Mouse (Mus musculus) kidney, adult 2 months (tissue): Measurements from ENCODE around the gene Gsk3b. TPM values are rescaled to one million over a fixed set of nuclear protein-coding genes. Genes with fewer than 3 reads are reported as not detected.

Experiments used
- DNase-seq: peaks from one replicate; pipeline ENCODE4 v3.0.0; 2021
- H3K27ac ChIP-seq: fragments of 200-500 bp; 2 replicates; pipeline ENCODE4 v1.5.1; 2012; ENCODE audit warnings: low read depth, low read length, control low read depth, inconsistent platforms; ENCODE audit not compliant: insufficient read depth
- H3K27me3 ChIP-seq: fragments of 200-500 bp; replicated peaks from 2 replicates; pipeline ENCODE4 v1.6.1; 2012; ENCODE audit warnings: mild to moderate bottlenecking, moderate library complexity, low read length, inconsistent platforms; ENCODE audit not compliant: control insufficient read depth, insufficient read depth
- H3K36me3 ChIP-seq: fragments of 200-500 bp; 2 replicates; pipeline ENCODE4 v1.6.1; 2012; ENCODE audit warnings: mild to moderate bottlenecking, moderate library complexity, low read length, inconsistent platforms; ENCODE audit not compliant: control insufficient read depth, insufficient read depth
- H3K4me1 ChIP-seq: fragments of 200-500 bp; 2 replicates; pipeline ENCODE4 v1.6.1; 2011; ENCODE audit warnings: low read length; ENCODE audit not compliant: control insufficient read depth, insufficient read depth
- H3K4me3 ChIP-seq: fragments of 200-500 bp; 2 replicates; pipeline ENCODE4 v1.5.1; 2011; ENCODE audit warnings: mild to moderate bottlenecking, low read depth, low read length, control low read depth; ENCODE audit not compliant: insufficient read depth
- CTCF ChIP-seq: fragments of 200-500 bp; conservative IDR thresholded peaks from 2 replicates; pipeline ENCODE4 v1.5.1; 2011; ENCODE audit warnings: low read depth, mild to moderate bottlenecking, control low read depth, low read length, moderate library complexity, mixed read lengths; ENCODE audit not compliant: insufficient read depth, insufficient read length
- POLR2A ChIP-seq: fragments of 200-500 bp; IDR thresholded peaks from one replicate; pipeline ENCODE4 v1.6.1; 2011; ENCODE audit warnings: low read depth, low read length, control low read depth
- WGBS: fragments of 180-500 bp; shearing (Covaris S2); methylation state at CpG from one replicate; pipeline ENCODE4 v1.1.7; 2018; 5-methylcytosine and 5-hydroxymethylcytosine counted together
- polyA plus RNA-seq: library from polyadenylated mRNA; depleted of rRNA; stranded (reverse); fragments of >200 nt; gene quantifications from 2 replicates; pipeline ENCODE4 v1.2.3, GENCODE M21; 2012; rRNA removed

Gsk3b gene
- polyA plus RNA-seq, 1 experiment: 12.0 TPM

DNA sequence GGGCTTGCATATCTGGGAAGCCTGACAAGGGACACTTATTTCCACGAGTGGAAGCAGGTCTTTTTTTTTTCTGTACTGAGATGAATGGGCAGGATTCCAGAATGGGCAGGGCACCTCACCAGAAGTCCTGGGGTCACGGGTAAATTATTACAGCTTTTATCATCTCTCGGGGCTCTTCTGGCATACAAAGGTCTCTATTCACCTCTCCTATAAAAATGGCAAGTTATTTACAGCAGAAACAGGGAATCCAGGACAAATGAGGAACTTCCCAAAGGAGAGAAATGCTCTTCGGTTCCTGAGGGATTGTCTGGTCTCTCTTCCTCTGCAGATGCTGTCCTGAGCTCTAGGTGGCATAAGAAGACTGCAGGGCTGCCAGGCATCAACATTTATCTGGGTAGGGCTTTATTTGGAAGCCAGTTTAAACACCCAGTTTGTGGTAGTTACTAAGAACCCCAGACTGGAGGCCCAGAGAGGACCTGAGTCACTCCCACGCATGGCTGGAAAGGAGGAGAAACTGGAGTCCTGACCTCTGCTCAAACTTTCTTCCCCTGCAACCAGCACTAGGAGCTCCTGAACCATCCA is 206.6 kb downstream of the Gsk3b start:
- no peak overlapping the region for H3K27ac ChIP-seq
- peak; percentile 60 for TF ChIP-seq CTCF
- TF ChIP-seq POLR2A: no peak
- H3K4me3 ChIP-seq: no peak overlapping the region
- no peaks in the 10 kb centered on the region for H3K27me3 ChIP-seq
- DNase-seq: peak; percentile 84
- H3K36me3 ChIP-seq: no peaks in the 10 kb centered on the region
- peaks cover 8% of the 10 kb centered on the region; the same call in 1 of the 2 replicates for H3K4me1 ChIP-seq
- WGBS: 12% methylated on average over 5 of the region's 5 CpGs

Other genes with a start within 250 kb of the Gsk3b start
- gene Gm36028, start 227.9 kb upstream of the Gsk3b start, polyA plus RNA-seq: 1.5 and 1.8 TPM in 2 replicates
- 23.3 and 25.9 TPM in 2 replicates for gene Lrrc58, start 220.6 kb upstream of the Gsk3b start, polyA plus RNA-seq
- gene Gpr156, start 172.5 kb upstream of the Gsk3b start, polyA plus RNA-seq: 0.03 TPM in 1 of 2 replicates, not detected in the other
- 9.0 and 9.1 TPM in 2 replicates for gene Nr1i2, start 205.8 kb downstream of the Gsk3b start, polyA plus RNA-seq